Mouse (Mus musculus) forebrain, embryonic 10.5 days (tissue): Measurements from ENCODE around the gene Soga1. TPM values are rescaled to one million over a fixed set of nuclear protein-coding genes. Genes with fewer than 3 reads are reported as not detected.

Experiments used
- DNase-seq: peaks from one replicate; pipeline ENCODE4 v3.0.0-alpha.2; 2017; ENCODE audit warnings: low spot score; ENCODE audit errors: extremely low spot score
- H3K27ac ChIP-seq: fragments of 300-500 bp; sonication (generic); 2 replicates; pipeline ENCODE4 v1.5.1; 2016; ENCODE audit warnings: mild to moderate bottlenecking
- H3K27me3 ChIP-seq: fragments of 300-500 bp; sonication (generic); 2 replicates; pipeline ENCODE4 v1.6.1; 2016; ENCODE audit warnings: mild to moderate bottlenecking; ENCODE audit not compliant: poor library complexity, severe bottlenecking
- H3K36me3 ChIP-seq: fragments of 300-500 bp; sonication (generic); replicated peaks from 2 replicates; pipeline ENCODE4 v1.6.1; 2016; ENCODE audit warnings: mild to moderate bottlenecking, moderate library complexity
- H3K4me1 ChIP-seq: fragments of 300-500 bp; sonication (generic); 2 replicates; pipeline ENCODE4 v1.6.1; 2016
- H3K4me3 ChIP-seq: fragments of 300-500 bp; sonication (generic); 2 replicates; pipeline ENCODE4 v1.5.1; 2016; ENCODE audit warnings: mild to moderate bottlenecking, moderate library complexity
- H3K9me3 ChIP-seq: fragments of 300-500 bp; sonication (generic); 2 replicates; pipeline ENCODE4 v1.6.1; 2016; ENCODE audit warnings: mild to moderate bottlenecking, moderate library complexity
- WGBS: fragments of 180-500 bp; shearing (Covaris S2); methylation state at CpG from one replicate; pipeline ENCODE4 v1.1.7; 2016; 5-methylcytosine and 5-hydroxymethylcytosine counted together
- polyA plus RNA-seq: library from polyadenylated mRNA; unstranded; fragments of >200 nt; fragmentation: Nextera tagmentation; extraction: Ambion mirVana; gene quantifications from 2 replicates; pipeline ENCODE4 v1.2.1, GENCODE M21; 2016

Soga1 gene
- polyA plus RNA-seq, 1 experiment from 2014 or later, result 4.0 TPM

DNA sequence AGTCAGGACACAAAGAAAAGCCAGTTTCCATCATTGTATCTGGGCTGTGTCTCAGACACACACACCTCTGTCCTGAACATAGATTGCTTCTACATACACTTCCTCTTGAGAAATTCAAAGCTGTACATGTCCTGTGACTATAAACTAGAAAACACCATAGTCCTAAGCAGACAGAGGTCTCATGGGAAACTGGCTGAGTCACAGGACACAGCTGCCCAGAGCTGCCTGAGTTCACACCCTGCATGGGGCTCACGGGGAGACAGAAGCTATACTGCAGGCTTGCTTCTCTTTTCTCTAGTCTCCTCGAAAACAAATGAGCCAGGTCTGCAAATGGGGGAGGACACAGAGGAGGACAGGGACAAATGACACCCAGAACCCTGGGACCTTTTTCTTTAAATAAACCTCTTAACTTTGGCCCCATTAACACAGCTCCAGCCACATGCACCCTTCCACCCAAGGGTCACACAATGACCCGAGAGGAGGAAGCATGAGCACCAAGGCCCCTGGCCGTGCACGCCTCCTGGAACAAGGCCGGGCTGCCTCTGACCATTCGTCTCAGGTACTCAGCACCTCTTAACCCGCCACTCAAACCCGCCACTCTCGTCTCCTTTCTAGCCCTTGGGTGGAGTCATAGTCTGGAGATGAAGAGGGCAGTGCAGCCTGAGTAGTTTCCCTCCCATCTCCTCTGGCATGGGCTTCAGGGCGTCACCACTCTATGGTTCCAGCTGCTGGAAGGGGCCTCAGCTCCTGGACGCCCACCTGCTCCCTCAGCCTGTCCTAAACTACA, 20.7 kb upstream of the Soga1 start:
- no peak for DNase-seq
- H3K27me3 ChIP-seq, result no peaks in the 10 kb centered on the region
- 86% methylated on average over 12 of the region's 12 CpGs for WGBS
- peaks cover 77% of the 10 kb centered on the region for H3K36me3 ChIP-seq
- H3K4me1 ChIP-seq, result no peaks in the 10 kb centered on the region
- no peaks in the 10 kb centered on the region for H3K9me3 ChIP-seq
- H3K4me3 ChIP-seq, result no peak overlapping the region
- H3K27ac ChIP-seq, result no peak overlapping the region

DNA sequence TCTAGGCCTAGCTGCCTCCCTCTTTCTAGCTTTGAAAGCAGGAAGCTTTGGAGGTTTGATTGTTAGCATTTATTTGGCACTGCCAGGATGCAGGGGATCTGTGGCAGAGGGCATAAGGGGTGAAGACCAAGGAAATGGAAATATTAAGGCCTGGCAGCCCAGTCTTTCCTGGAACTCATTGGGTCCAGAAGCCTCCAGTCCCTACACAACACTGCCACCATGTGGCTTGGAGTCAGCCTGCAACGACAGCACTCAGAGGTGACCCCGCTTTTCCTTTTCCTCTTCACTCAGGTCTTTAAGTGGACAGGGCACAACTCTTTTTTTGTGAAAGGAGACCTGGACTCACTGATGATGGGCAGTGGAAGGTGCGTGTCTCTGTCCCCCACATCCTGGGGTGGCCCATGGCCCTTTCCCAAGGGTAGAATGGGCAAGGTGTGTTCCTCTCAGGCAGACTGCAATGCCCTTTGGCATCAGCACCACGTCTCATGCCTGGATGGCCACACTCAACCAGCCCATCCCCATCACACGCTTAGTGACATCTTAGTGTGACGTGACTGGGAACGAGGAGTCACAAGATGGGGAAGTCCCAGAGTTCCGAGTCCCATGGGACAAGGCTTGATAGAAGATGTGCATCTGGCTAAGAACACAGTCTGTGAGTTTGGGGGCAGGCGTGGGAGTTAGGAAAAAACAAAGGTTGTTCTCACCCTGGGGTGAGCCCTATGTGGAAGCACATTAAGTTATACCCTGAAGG, 16.1 kb upstream of the Soga1 start:
- peaks cover 37% of the 10 kb centered on the region for H3K36me3 ChIP-seq
- DNase-seq, result peak; percentile 62
- H3K9me3 ChIP-seq, result no peaks in the 10 kb centered on the region
- no peak overlapping the region for H3K4me3 ChIP-seq
- 70% methylated on average over 9 of the region's 9 CpGs for WGBS
- H3K27ac ChIP-seq, result no peak overlapping the region
- no peaks in the 10 kb centered on the region for H3K27me3 ChIP-seq
- no peaks in the 10 kb centered on the region; the same call in 1 of the 2 replicates for H3K4me1 ChIP-seq

DNA sequence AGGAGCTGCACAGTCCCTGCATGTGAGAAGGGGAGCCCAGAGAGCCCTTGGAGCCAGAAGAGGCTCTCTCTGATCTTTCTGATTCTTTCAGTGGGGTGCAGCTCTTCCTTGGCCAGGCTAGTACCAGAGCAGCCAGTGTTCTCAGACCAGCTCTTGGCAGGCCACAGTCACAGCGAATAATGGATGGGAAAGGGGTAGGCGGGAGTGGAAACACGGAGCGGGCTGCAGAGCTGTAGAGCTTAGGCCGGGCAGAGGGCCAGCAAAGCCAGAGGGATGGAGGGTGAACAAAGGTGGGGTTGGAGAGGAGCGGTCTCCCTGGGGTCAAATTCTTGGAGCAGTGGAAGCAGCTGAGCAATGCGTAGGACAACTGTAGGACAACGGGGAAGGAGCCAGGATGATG, 13.0 kb upstream of the Soga1 start:
- no peak for DNase-seq
- Histone ChIP-seq H3K9me3 (no peaks in the 10 kb centered on the region), H3K27me3 (no peaks in the 10 kb centered on the region), H3K36me3 (peaks cover 8% of the 10 kb centered on the region; the same call in 1 of the 2 replicates), H3K27ac (no peak overlapping the region), H3K4me1 (peaks cover 7% of the 10 kb centered on the region; the same call in 1 of the 2 replicates), H3K4me3 (no peak overlapping the region)
- WGBS, result 69% methylated on average over 8 of the region's 8 CpGs

DNA sequence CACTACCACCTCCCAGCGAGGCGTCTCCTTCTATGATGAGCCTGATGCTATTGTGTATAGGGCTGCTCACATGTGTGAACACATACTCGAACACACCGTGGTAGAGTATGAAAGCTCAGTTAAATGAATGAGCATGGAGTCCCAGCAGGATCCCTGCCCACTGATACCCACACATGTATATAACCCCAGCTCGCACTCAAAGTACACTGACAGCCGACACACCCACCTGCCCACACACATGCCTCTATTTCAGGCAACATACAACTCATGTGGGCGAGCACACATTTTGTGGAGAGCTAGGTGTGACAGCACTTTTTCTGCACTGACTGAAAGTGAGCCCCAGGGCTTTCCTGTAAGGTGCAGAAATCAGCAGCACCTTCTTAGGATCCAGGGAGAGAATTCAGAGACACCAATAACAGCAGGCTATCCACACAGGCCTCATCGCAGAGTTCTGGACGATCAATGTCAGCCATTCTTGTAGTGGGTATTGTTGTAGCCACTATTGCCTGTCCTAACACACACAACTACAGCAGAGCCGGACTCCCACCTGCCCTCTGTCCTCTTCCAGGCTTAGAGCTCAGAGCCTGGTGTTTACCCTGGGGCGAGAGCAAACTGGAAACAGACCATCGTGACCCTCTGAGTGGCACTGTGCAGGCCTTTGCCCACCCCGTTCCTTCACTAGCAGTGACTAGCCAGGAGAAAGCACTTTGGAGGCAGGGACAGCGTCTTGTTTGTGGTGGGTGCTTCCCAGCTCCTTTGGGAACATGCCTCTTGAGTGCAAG, 8.7 kb upstream of the Soga1 start:
- no peaks in the 10 kb centered on the region for H3K36me3 ChIP-seq
- 0 out of 2 replicates have a peak overlapping the region, but pooled peaks have one; percentile 25 for H3K27ac ChIP-seq
- WGBS, result 83% methylated on average over 14 of the region's 14 CpGs
- no peak for DNase-seq
- H3K9me3 ChIP-seq, result no peaks in the 10 kb centered on the region
- peaks cover 19% of the 10 kb centered on the region for H3K4me1 ChIP-seq
- no peak overlapping the region for H3K4me3 ChIP-seq
- no peaks in the 10 kb centered on the region; the same call in 1 of the 2 replicates for H3K27me3 ChIP-seq

DNA sequence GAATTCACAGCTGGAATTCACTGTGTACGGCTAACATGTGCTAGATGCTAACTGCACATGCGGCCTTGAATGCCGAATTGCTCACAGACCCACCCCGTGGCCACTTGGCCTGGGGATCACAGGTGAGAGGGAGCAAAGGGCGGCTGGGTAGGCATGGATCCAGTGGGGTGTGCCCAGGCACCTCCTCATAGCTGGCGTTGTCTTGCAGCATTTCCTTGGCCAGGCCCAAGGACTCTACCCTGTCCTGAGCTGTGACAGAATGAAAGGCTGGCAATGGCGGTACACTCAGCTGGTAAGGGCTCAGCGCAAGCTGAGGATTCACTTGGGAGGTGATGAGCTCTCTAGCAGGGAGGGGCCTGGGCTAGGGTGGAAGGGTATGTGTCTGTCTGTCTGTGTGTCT, 7.7 kb upstream of the Soga1 start, which contains the start of gene Tldc2:
Gene Tldc2 (plus strand): TSS at position 260 of the 400 bp plus-strand sequence.
- Histone ChIP-seq H3K27ac (peak within 1 kb of the TSS; percentile 20; the same call in 1 of the 2 replicates), H3K9me3 (no peaks in the 10 kb centered on the region), H3K4me3 (no peak within 1 kb of the TSS), H3K27me3 (peaks cover 6% of the 10 kb centered on the region; the same call in 1 of the 2 replicates), H3K4me1 (peaks cover 25% of the 10 kb centered on the region), H3K36me3 (no peaks in the 10 kb centered on the region)
- WGBS, result 85% methylated on average over 8 of the region's 8 CpGs
- DNase-seq, result no peak

DNA sequence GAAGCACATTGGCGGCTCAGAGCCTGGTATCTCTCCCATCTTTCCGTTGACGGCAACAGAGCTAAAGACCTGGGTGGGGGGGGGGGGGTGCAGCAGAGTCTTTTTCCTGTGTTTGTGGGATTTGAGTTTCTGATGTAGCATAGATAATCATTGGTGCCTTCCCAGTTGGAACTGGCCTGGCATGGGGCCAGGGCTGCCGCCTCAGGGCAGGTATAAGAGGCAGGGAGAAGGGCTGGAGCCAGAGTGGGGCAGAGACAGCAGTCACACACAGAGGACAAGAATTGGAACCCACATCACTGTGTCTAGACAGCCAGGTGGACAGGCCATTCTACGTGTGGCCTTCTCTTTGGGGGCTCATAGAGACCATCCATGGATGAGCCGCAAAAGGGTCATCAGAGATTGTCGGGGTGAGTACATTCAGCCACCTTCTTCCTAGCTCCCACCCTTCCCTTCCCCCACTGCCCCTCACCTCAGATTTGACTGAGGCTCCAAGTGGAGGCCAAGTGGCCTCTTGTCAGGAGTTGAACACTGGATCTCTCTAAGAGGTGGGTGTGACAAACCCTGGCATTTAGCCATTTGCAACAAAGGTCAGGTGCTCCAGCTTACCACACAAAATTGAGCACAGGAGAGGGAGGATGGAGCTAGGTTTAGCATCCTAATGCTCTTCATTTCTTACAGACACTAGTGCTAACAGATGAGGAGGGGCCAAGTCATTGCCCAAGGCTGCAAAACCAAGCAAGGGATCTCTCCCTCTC, 6.0 kb upstream of the Soga1 start:
- no peak overlapping the region for H3K27ac ChIP-seq
- 92% methylated on average over 7 of the region's 7 CpGs for WGBS

DNA sequence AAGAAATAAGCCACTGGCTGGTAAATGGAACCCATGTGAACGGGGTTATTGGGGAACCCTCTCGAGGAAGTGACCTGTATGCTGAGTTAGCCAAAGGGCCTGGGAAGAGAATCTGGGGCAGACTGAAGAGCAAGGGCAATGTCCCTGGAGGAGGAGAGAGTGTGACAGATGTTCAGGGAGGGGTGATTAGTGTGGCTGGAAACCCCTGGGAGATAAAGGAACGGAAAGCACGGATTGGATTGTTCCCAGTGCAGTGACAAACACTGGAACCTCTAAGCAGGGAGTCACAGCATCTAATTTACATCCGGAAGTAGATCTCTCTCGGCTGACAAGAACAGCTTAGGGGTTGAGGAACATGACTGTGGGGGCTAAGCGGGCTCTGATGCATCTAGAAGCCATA, 2.9 kb upstream of the Soga1 start:
- no peak for DNase-seq
- H3K27me3 ChIP-seq, result peaks cover 27% of the 10 kb centered on the region
- H3K27ac ChIP-seq, result no peak overlapping the region
- peaks cover 2% of the 10 kb centered on the region; the same call in 1 of the 2 replicates for H3K36me3 ChIP-seq
- no peaks in the 10 kb centered on the region for H3K9me3 ChIP-seq
- no peak overlapping the region for H3K4me3 ChIP-seq
- 43% methylated on average over 7 of the region's 7 CpGs for WGBS
- peaks cover 44% of the 10 kb centered on the region for H3K4me1 ChIP-seq

More for the DNA sequence above, 6.0 kb upstream of the Soga1 start:
- DNase-seq, result no peak
- no peaks in the 10 kb centered on the region for H3K9me3 ChIP-seq
- H3K36me3 ChIP-seq, result no peaks in the 10 kb centered on the region
- H3K4me1 ChIP-seq, result peaks cover 28% of the 10 kb centered on the region
- no peak overlapping the region for H3K4me3 ChIP-seq
- H3K27me3 ChIP-seq, result peaks cover 24% of the 10 kb centered on the region

DNA sequence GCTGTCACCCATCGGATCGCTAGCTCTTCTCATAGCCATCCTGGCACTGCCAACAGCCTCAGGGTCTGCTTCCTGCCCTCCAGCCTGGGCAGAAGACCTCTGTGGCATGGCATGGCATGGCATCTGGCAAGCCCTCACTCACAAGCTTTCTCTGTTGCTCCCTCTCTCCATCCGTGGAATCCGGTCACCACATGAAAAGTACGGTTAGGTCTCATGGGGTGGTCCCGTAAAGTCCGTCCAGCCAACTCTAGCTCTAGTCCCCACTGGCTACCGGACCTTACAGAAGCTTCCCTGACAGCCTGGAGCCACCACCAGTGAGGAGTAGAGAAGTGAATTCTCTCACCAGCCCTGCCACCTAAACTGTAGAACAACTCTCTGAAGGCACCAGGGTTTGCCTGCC, 2.3 kb upstream of the Soga1 start:
- 90% methylated on average over 8 of the region's 8 CpGs for WGBS
- H3K9me3 ChIP-seq, result no peaks in the 10 kb centered on the region
- H3K4me1 ChIP-seq, result peaks cover 50% of the 10 kb centered on the region
- H3K27ac ChIP-seq, result no peak overlapping the region
- H3K27me3 ChIP-seq, result peaks cover 27% of the 10 kb centered on the region
- H3K4me3 ChIP-seq, result no peak overlapping the region
- H3K36me3 ChIP-seq, result peaks cover 8% of the 10 kb centered on the region
- DNase-seq, result no peak

DNA sequence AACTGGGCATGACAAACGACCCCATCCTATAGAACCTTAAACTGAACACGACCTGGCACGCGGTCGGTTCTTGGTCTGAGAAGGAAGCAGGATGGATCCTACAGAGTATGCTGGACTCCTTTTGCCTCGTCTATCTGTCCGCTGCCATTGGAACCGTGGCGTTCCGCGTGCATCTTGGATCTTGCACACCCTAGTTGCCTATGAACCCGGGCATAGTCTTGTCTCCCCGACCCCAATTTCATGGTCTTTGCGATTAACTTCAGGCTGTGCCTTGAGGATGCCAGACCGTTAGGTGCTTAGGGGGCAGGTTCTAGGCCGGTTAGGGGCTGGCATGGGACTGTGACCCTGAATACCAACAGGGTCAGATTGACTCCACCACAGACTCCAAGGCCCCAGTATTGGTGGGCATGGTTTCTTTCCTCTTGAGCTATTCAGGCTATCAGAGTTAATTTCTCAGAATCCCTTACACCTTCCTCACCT, 687 bp upstream of the Soga1 start:
- H3K27ac ChIP-seq, result peak overlapping the region; percentile 97
- peak overlapping the region; percentile 98 for H3K4me3 ChIP-seq
- H3K36me3 ChIP-seq, result peaks cover 20% of the 10 kb centered on the region
- WGBS, result 14% methylated on average over 16 of the region's 16 CpGs
- no peaks in the 10 kb centered on the region for H3K9me3 ChIP-seq
- H3K4me1 ChIP-seq, result peaks cover 54% of the 10 kb centered on the region
- no peak for DNase-seq
- peaks cover 27% of the 10 kb centered on the region for H3K27me3 ChIP-seq

DNA sequence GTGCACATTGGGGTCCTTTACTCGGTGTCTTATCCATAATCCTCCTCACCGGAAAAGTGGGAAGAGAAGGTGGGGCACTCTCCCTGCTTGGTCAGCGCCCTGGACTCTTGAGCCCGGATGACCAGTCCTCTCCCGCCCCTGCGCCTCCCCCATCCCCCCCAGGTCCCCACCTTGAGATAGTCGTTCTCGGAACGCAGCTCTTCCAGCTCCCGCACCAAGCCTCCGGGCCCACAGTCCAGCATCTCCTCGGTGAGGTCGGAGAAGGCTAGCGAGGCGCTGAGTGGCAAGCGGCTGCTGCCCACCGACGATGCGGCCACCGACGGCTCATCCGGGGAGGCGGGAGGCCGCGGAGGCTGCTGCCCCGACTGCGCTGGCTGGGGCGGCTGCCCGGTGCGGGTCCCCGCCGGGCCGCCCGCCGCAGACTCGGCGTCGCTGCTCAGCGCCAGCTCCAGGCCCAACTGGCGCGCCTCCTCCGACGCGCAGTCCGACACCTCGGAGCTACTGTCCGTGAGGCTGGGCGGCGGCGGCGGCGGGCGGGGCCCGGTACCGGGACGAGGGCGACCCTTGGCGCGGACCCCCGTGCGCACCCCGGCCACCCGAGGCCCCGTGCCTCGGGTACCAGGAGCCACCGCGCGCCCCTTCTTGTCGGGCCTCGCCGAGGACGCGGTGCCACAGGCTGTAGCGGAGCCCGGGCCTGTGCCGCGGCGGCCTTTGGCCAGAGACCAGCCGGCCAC, 828 bp downstream of the Soga1 start:
- H3K27ac ChIP-seq, result peak overlapping the region; percentile 97
- under 1% methylated on average over 76 of the region's 79 CpGs for WGBS
- H3K4me3 ChIP-seq, result peak overlapping the region; percentile 98
- peaks cover 34% of the 10 kb centered on the region for H3K36me3 ChIP-seq
- H3K9me3 ChIP-seq, result no peaks in the 10 kb centered on the region
- H3K4me1 ChIP-seq, result peaks cover 69% of the 10 kb centered on the region
- peaks cover 27% of the 10 kb centered on the region for H3K27me3 ChIP-seq
- peak; percentile 33 for DNase-seq

DNA sequence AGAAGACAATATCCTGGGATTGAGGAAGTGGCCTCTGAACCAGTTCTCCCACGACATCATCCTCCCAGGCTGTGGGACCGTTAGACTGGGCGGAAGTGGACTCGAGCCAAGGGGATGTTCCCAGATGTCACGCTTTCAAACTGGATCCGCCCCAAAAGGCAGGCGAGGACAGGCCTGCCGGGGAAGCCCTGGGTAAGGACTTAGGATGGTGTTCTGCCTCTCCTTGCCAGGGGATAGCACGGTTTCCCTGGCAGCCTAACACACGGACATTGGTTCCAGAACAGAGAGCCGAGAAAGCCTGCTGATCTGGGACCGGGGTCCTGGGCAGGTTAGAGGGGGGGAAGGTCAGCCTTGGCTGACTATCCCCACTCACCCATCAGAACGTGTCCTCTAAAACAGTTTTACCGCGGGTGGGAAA, 1.4 kb downstream of the Soga1 start:
- Histone ChIP-seq H3K4me1 (peaks cover 75% of the 10 kb centered on the region), H3K27ac (peak overlapping the region; percentile 97), H3K27me3 (peaks cover 27% of the 10 kb centered on the region), H3K36me3 (peaks cover 40% of the 10 kb centered on the region), H3K4me3 (peak overlapping the region; percentile 98), H3K9me3 (no peaks in the 10 kb centered on the region)
- DNase-seq, result peak; percentile 29
- 2% methylated on average over 15 of the region's 15 CpGs for WGBS
